Mouse (Mus musculus) heart, embryonic 14.5 days (tissue): ENCODE data around the gene Asb1. TPM values are rescaled to one million over a fixed set of nuclear protein-coding genes. Genes with fewer than 3 reads are reported as not detected.

Experiments used
- ATAC-seq: fragments of 200-750 bp; cut with Nextera tagmentation; 2 replicates; pipeline ENCODE4 v1.8.0; 2017; ENCODE audit warnings: low read depth, moderate TSS enrichment; ENCODE audit not compliant: insufficient number of reproducible peaks, insufficient read depth, low FRiP score
- H3K27ac ChIP-seq, 2 experiments: fragments of 200-500 bp in 1 of 2; fragments of 300-500 bp in 1 of 2; sonication (generic) in 1 of 2; replicated peaks in 1 of 2; 2 replicates each; pipeline ENCODE4 v1.5.1; 2012 to 2014; ENCODE audit warnings: low read depth in 2 of 2, low read length in 2 of 2, control low read depth in 1 of 2, mild to moderate bottlenecking in 1 of 2, mixed read lengths in 1 of 2; ENCODE audit not compliant: control insufficient read depth in 1 of 2, insufficient read depth in 1 of 2
- H3K27me3 ChIP-seq: fragments of 300-500 bp; sonication (generic); 2 replicates; pipeline ENCODE4 v1.6.1; 2014; ENCODE audit warnings: mild to moderate bottlenecking, low read length, control low read depth; ENCODE audit not compliant: control insufficient read depth, insufficient read depth
- H3K36me3 ChIP-seq: fragments of 300-500 bp; sonication (generic); 2 replicates; pipeline ENCODE4 v1.6.1; 2014; ENCODE audit warnings: mild to moderate bottlenecking, control low read depth, low read length, mixed read lengths; ENCODE audit not compliant: control insufficient read depth, insufficient read depth
- H3K4me1 ChIP-seq, 2 experiments: fragments of 200-500 bp in 1 of 2; fragments of 300-500 bp in 1 of 2; sonication (generic) in 1 of 2; 2 replicates each; pipeline ENCODE4 v1.6.1; 2012 to 2014; ENCODE audit warnings: low read length in 2 of 2, control low read depth in 1 of 2, mixed read lengths in 1 of 2; ENCODE audit not compliant: control insufficient read depth in 2 of 2, insufficient read depth in 2 of 2
- H3K4me2 ChIP-seq: fragments of 300-500 bp; sonication (generic); 2 replicates; pipeline ENCODE4 v1.6.1; 2014; ENCODE audit warnings: mild to moderate bottlenecking, low read length
- H3K4me3 ChIP-seq, 2 experiments: fragments of 200-500 bp in 1 of 2; fragments of 300-500 bp in 1 of 2; sonication (generic) in 1 of 2; 2 replicates each; pipeline ENCODE4 v1.5.1; 2012 to 2014; ENCODE audit warnings: low read length in 2 of 2, mild to moderate bottlenecking in 2 of 2, control low read depth in 1 of 2, low read depth in 1 of 2, moderate library complexity in 1 of 2; ENCODE audit not compliant: control insufficient read depth in 1 of 2, insufficient read depth in 1 of 2
- H3K9ac ChIP-seq: fragments of 300-500 bp; sonication (generic); 2 replicates; pipeline ENCODE4 v1.6.1; 2014; ENCODE audit warnings: mild to moderate bottlenecking, low read length
- H3K9me3 ChIP-seq: fragments of 300-500 bp; sonication (generic); 2 replicates; pipeline ENCODE4 v1.6.1; 2016; ENCODE audit warnings: low read length, control low read depth; ENCODE audit not compliant: control insufficient read depth
- WGBS: fragments of 180-500 bp; shearing (Covaris S2); extraction: QIAGEN DNeasy Blood & Tissue Kit; methylation state at CpG from one replicate; pipeline ENCODE4 v1.1.7; 2014; 5-methylcytosine and 5-hydroxymethylcytosine counted together
- polyA plus RNA-seq: library from polyadenylated mRNA; unstranded; fragments of >200 nt; fragmentation: Nextera tagmentation; extraction: Ambion mirVana; gene quantifications from 2 replicates; pipeline ENCODE4 v1.2.1, GENCODE M21; 2014

Gene Asb1
- polyA plus RNA-seq, 1 experiment from 2014 or later = 5.7 TPM

DNA sequence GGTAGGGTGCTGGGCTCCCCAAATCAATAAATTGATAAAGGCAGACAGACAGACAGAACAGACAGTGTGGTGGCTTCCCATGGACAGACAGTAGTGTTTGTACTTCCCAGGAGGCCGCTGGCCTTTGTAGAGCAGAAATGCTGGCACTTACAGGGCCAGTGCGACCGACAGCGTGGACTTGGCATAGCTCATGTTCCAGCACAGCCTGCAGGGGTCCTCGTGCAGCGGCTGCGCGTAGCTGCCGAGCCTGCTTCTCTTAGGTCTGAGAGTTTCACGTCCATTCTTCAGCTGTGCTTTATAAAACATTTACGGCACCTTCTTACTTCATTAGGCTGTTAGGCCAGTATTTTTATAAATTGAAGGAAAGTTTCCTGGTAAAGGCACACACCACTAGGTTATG, 25.4 kb upstream of the Asb1 start:
- Histone ChIP-seq H3K9ac (no peak overlapping the region), H3K9me3 (no peaks in the 10 kb centered on the region), H3K4me2 (no peak overlapping the region), H3K36me3 (peaks cover 25% of the 10 kb centered on the region), H3K27ac (no peak overlapping the region), H3K4me3 (no peak overlapping the region), H3K27me3 (no peaks in the 10 kb centered on the region), H3K4me1 (no peaks in the 10 kb centered on the region)
- 79% methylated on average over 11 of the region's 11 CpGs for WGBS
- ATAC-seq = no peak

- Histone ChIP-seq H3K27me3 (no peaks in the 10 kb centered on the region), H3K27ac (no peak overlapping the region), H3K36me3 (peaks cover 20% of the 10 kb centered on the region), H3K4me3 (no peak overlapping the region), H3K4me2 (no peak overlapping the region), H3K9me3 (no peaks in the 10 kb centered on the region), H3K9ac (no peak overlapping the region), H3K4me1 (no peaks in the 10 kb centered on the region)
- no peak for ATAC-seq
- WGBS = 82% methylated on average over 6 of the region's 6 CpGs
These were observed 24.7 kb upstream of the Asb1 start for GRCm38 (mm10) chr1:91515642-91516041.

GRCm38 (mm10) chr1:91523759-91524158, 16.6 kb upstream of the Asb1 start:
- Histone ChIP-seq H3K27me3 (no peaks in the 10 kb centered on the region), H3K4me2 (no peak overlapping the region), H3K9ac (no peak overlapping the region), H3K4me3 (no peak overlapping the region), H3K36me3 (peaks cover 58% of the 10 kb centered on the region), H3K27ac (no peak overlapping the region), H3K9me3 (no peaks in the 10 kb centered on the region), H3K4me1 (no peaks in the 10 kb centered on the region)
- ATAC-seq = no peak
- WGBS = 17% methylated on average over 10 of the region's 10 CpGs

- Histone ChIP-seq H3K4me1 (no peaks in the 10 kb centered on the region), H3K4me3 (no peak overlapping the region), H3K9me3 (no peaks in the 10 kb centered on the region), H3K27ac (no peak overlapping the region), H3K27me3 (no peaks in the 10 kb centered on the region), H3K9ac (no peak overlapping the region), H3K36me3 (peaks cover 52% of the 10 kb centered on the region), H3K4me2 (no peak overlapping the region)
- WGBS = 83% methylated on average over 14 of the region's 14 CpGs
- ATAC-seq = no peak
These were observed 14.5 kb upstream of the Asb1 start for GRCm38 (mm10) chr1:91525838-91526237.

GRCm38 (mm10) chr1:91530166-91530565, 10.2 kb upstream of the Asb1 start:
- Histone ChIP-seq H3K4me3 (no peak overlapping the region), H3K9me3 (no peaks in the 10 kb centered on the region), H3K4me2 (no peak overlapping the region), H3K36me3 (peaks cover 33% of the 10 kb centered on the region), H3K27me3 (0 out of 2 replicates have a peak, but pooled peaks cover 2% of the 10 kb centered on the region), H3K4me1 (no peaks in the 10 kb centered on the region; a peak in 1 of 4 replicates), H3K9ac (no peak overlapping the region), H3K27ac (no peak overlapping the region)
- WGBS = 86% methylated on average over 9 of the region's 9 CpGs
- ATAC-seq = no peak

- H3K27me3 ChIP-seq = 0 out of 2 replicates have a peak, but pooled peaks cover 2% of the 10 kb centered on the region
- no peaks in the 10 kb centered on the region for H3K9me3 ChIP-seq
- WGBS = 78% methylated on average over 4 of the region's 4 CpGs
- ATAC-seq = no peak
- H3K4me2 ChIP-seq = no peak overlapping the region
- no peak overlapping the region for H3K9ac ChIP-seq
- H3K36me3 ChIP-seq = peaks cover 17% of the 10 kb centered on the region
- no peak overlapping the region for H3K27ac ChIP-seq
- no peaks in the 10 kb centered on the region; a peak in 1 of 4 replicates for H3K4me1 ChIP-seq
- no peak overlapping the region for H3K4me3 ChIP-seq
These were observed 8.1 kb upstream of the Asb1 start for GRCm38 (mm10) chr1:91532243-91532642.

GRCm38 (mm10) chr1:91532892-91533291, 7.5 kb upstream of the Asb1 start:
- Histone ChIP-seq H3K36me3 (peaks cover 12% of the 10 kb centered on the region), H3K9me3 (no peaks in the 10 kb centered on the region), H3K4me3 (no peak overlapping the region), H3K27me3 (peaks cover 2% of the 10 kb centered on the region; the same call in 1 of the 2 replicates), H3K27ac (no peak overlapping the region), H3K4me2 (no peak overlapping the region), H3K4me1 (no peaks in the 10 kb centered on the region; a peak in 1 of 4 replicates), H3K9ac (no peak overlapping the region)
- WGBS = 86% methylated on average over 5 of the region's 5 CpGs
- ATAC-seq = no peak

DNA sequence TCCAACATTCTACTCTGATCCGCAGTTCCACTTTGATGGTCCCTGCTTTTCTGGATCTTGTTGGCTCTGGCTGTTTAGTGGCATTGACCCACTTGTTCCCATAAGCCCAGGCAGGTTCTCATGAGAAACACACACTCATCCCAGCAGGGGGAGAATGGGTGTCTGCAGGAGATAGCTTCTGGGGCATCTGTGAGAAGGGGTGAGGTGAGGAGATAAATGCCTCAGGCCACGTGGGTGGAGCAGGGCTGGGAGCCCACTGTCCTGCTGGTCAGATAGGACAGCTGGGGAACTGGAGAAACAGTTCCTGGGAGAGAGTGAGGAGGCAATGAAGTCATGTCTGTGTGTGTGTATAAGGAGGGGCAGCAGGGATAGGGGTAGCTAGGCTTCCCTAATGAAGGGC, 6.9 kb upstream of the Asb1 start:
- Histone ChIP-seq H3K9me3 (no peaks in the 10 kb centered on the region), H3K4me3 (no peak overlapping the region), H3K9ac (no peak overlapping the region), H3K36me3 (0 out of 2 replicates have a peak, but pooled peaks cover 6% of the 10 kb centered on the region), H3K4me2 (no peak overlapping the region), H3K27me3 (peaks cover 2% of the 10 kb centered on the region), H3K27ac (no peak overlapping the region), H3K4me1 (no peaks in the 10 kb centered on the region; a peak in 1 of 4 replicates)
- WGBS = 49% methylated on average over 2 of the region's 2 CpGs
- ATAC-seq = no peak
